Mouse (Mus musculus): ENCODE measurements around the gene Tmem144. TPM values are rescaled to one million over a fixed set of nuclear protein-coding genes. Genes with fewer than 3 reads are reported as not detected.
A peak's percentile ranks its signal among the peaks of the same experiment; 100 is the strongest.

Gene Tmem144
- polyA plus RNA-seq, 1 experiment from 2014 or later, result 5.0 TPM

GRCm38 (mm10) chr3:79846633-79847032 is 5.9 kb downstream of the Tmem144 start:
- WGBS, result 75% methylated on average over 5 of the region's 5 CpGs
- Histone ChIP-seq H3K9me3 (ENCODE audit: low read depth, low read length) (no peaks in the 10 kb centered on the region), H3K4me3 (ENCODE audit: low read depth, low read length) (no peak overlapping the region), H3K4me2 (no peak overlapping the region), H3K36me3 (ENCODE audit: insufficient read depth) (no peaks in the 10 kb centered on the region), H3K9ac (no peak overlapping the region), H3K4me1 (ENCODE audit: insufficient read depth) (no peaks in the 10 kb centered on the region; the same call in 1 of the 2 replicates), H3K27ac (ENCODE audit: low read depth) (no peak overlapping the region), H3K27me3 (ENCODE audit: insufficient read depth, low read length) (no peaks in the 10 kb centered on the region)
- ATAC-seq (ENCODE audit: insufficient read depth) (no peak), DNase-seq (no peak)
- TF ChIP-seq CTCF (IDR thresholded peaks at IDR 0.05; ENCODE audit: low read depth), result no peak

GRCm38 (mm10) chr3:79843999-79844398 is 8.6 kb downstream of the Tmem144 start:
- no peak for ATAC-seq (ENCODE audit: insufficient read depth)
- Histone ChIP-seq H3K4me3 (ENCODE audit: low read depth, low read length) (no peak overlapping the region), H3K4me1 (ENCODE audit: insufficient read depth) (peaks cover 2% of the 10 kb centered on the region; the same call in 1 of the 2 replicates), H3K9ac (no peak overlapping the region), H3K9me3 (ENCODE audit: low read depth, low read length) (no peaks in the 10 kb centered on the region), H3K27ac (ENCODE audit: low read depth) (no peak overlapping the region), H3K4me2 (no peak overlapping the region), H3K27me3 (ENCODE audit: insufficient read depth, low read length) (no peaks in the 10 kb centered on the region), H3K36me3 (ENCODE audit: insufficient read depth) (no peaks in the 10 kb centered on the region)
- DNase-seq, result no peak
- 88% methylated on average over 9 of the region's 9 CpGs for WGBS
- no peak for TF ChIP-seq CTCF (IDR thresholded peaks at IDR 0.05; ENCODE audit: low read depth)

GRCm38 (mm10) chr3:79842616-79843016 is 10.0 kb downstream of the Tmem144 start:
- under 1% methylated on average over 19 of the region's 19 CpGs for WGBS
- Histone ChIP-seq H3K27ac (ENCODE audit: low read depth) (peak overlapping the region; percentile 86), H3K4me3 (ENCODE audit: low read depth, low read length) (peak overlapping the region; percentile 53), H3K9ac (peak overlapping the region; percentile 59), H3K4me1 (ENCODE audit: insufficient read depth) (peaks cover 2% of the 10 kb centered on the region; the same call in 1 of the 2 replicates), H3K36me3 (ENCODE audit: insufficient read depth) (no peaks in the 10 kb centered on the region), H3K4me2 (peak overlapping the region; percentile 67), H3K9me3 (ENCODE audit: low read depth, low read length) (no peaks in the 10 kb centered on the region), H3K27me3 (ENCODE audit: insufficient read depth, low read length) (no peaks in the 10 kb centered on the region)
- no peak for TF ChIP-seq CTCF (IDR thresholded peaks at IDR 0.05; ENCODE audit: low read depth)
- DNase-seq (peak; percentile 88), ATAC-seq (ENCODE audit: insufficient read depth) (peak; percentile 90)

DNA sequence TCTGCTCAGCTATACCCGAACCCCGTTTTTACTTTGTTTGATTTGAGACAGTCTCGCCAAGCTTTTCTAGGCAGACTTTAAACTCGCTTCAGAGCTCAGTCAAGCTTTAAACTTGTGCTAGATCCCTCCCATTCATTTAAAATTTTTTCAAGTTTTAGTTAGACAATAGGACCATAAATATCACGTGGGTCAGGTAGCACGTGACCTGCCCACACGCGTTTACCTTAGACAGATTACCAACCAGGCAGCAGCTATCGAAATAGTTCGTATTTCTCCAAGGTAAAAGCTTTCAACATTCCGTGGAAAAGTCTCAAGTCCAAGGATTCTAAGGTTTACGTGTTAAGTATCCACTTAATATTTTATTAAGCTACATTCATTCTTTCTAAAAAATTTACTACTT is 10.4 kb downstream of the Tmem144 start:
- H3K4me1 ChIP-seq (ENCODE audit: insufficient read depth), result peaks cover 2% of the 10 kb centered on the region; the same call in 1 of the 2 replicates
- peak; percentile 93 for DNase-seq
- TF ChIP-seq CTCF (IDR thresholded peaks at IDR 0.05; ENCODE audit: low read depth), result no peak
- peak overlapping the region; percentile 59 for H3K9ac ChIP-seq
- H3K4me3 ChIP-seq (ENCODE audit: low read depth, low read length), result peak overlapping the region; percentile 53
- H3K36me3 ChIP-seq (ENCODE audit: insufficient read depth), result no peaks in the 10 kb centered on the region
- H3K27ac ChIP-seq (ENCODE audit: low read depth), result peak overlapping the region; percentile 86
- ATAC-seq (ENCODE audit: insufficient read depth), result peak; percentile 64
- no peaks in the 10 kb centered on the region for H3K9me3 ChIP-seq (ENCODE audit: low read depth, low read length)
- H3K27me3 ChIP-seq (ENCODE audit: insufficient read depth, low read length), result no peaks in the 10 kb centered on the region
- WGBS, result 7% methylated on average over 12 of the region's 12 CpGs
- H3K4me2 ChIP-seq, result peak overlapping the region; percentile 67

GRCm38 (mm10) chr3:79841475-79841874 is 11.1 kb downstream of the Tmem144 start:
- WGBS, result 76% methylated on average over 6 of the region's 6 CpGs

GRCm38 (mm10) chr3:79838751-79839150 is 13.8 kb downstream of the Tmem144 start:
- H3K9me3 ChIP-seq (ENCODE audit: low read depth, low read length), result no peaks in the 10 kb centered on the region
- no peak for DNase-seq
- no peaks in the 10 kb centered on the region for H3K27me3 ChIP-seq (ENCODE audit: insufficient read depth, low read length)
- H3K4me1 ChIP-seq (ENCODE audit: insufficient read depth), result peaks cover 2% of the 10 kb centered on the region; the same call in 1 of the 2 replicates
- WGBS, result 50% methylated on average over 6 of the region's 6 CpGs
- no peak overlapping the region for H3K9ac ChIP-seq
- ATAC-seq (ENCODE audit: insufficient read depth), result no peak
- H3K36me3 ChIP-seq (ENCODE audit: insufficient read depth), result no peaks in the 10 kb centered on the region
- H3K27ac ChIP-seq (ENCODE audit: low read depth), result no peak overlapping the region
- TF ChIP-seq CTCF (IDR thresholded peaks at IDR 0.05; ENCODE audit: low read depth), result peak; percentile 54
- H3K4me3 ChIP-seq (ENCODE audit: low read depth, low read length), result no peak overlapping the region
- no peak overlapping the region for H3K4me2 ChIP-seq

More at GRCm38 (mm10) chr3:79841475-79841874, 11.1 kb downstream of the Tmem144 start:
- TF ChIP-seq CTCF (IDR thresholded peaks at IDR 0.05; ENCODE audit: low read depth), result no peak
- peak overlapping the region; percentile 59; the same call in 1 of the 2 replicates for H3K9ac ChIP-seq
- H3K36me3 ChIP-seq (ENCODE audit: insufficient read depth), result no peaks in the 10 kb centered on the region
- peak overlapping the region; percentile 53 for H3K4me3 ChIP-seq (ENCODE audit: low read depth, low read length)
- H3K4me1 ChIP-seq (ENCODE audit: insufficient read depth), result peaks cover 2% of the 10 kb centered on the region; the same call in 1 of the 2 replicates
- ATAC-seq (ENCODE audit: insufficient read depth) (no peak), DNase-seq (no peak)
- no peaks in the 10 kb centered on the region for H3K9me3 ChIP-seq (ENCODE audit: low read depth, low read length)
- 0 out of 2 replicates have a peak overlapping the region, but pooled peaks have one; percentile 86 for H3K27ac ChIP-seq (ENCODE audit: low read depth)
- peak overlapping the region; percentile 67 for H3K4me2 ChIP-seq
- H3K27me3 ChIP-seq (ENCODE audit: insufficient read depth, low read length), result no peaks in the 10 kb centered on the region

DNA sequence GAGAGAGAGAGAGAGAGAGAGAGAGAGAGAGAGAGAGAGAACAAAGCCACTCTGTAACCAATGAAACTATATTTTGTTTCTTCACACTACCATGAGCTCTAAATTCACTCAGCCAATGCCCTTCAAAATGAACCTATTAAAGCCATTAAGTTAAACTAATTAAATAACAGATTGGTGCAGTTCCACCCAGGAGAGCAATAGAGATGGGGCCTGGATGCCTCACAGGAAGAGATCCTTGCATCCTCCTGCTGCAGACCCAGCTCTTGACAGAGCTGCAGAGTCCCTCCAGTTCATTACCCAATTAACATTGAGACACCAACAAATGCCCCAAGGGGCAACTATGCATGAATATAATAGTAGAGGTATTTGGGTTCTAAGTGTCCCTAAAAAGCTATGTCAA is 23.3 kb downstream of the Tmem144 start:
- H3K27me3 ChIP-seq (ENCODE audit: insufficient read depth, low read length), result no peaks in the 10 kb centered on the region

More for the DNA sequence above, 23.3 kb downstream of the Tmem144 start:
- no peak for ATAC-seq (ENCODE audit: insufficient read depth)
- H3K4me3 ChIP-seq (ENCODE audit: low read depth, low read length), result no peak overlapping the region
- no peak overlapping the region for H3K27ac ChIP-seq (ENCODE audit: low read depth)
- no peak for DNase-seq
- H3K9ac ChIP-seq, result no peak overlapping the region
- H3K4me2 ChIP-seq, result no peak overlapping the region
- no peaks in the 10 kb centered on the region for H3K4me1 ChIP-seq (ENCODE audit: insufficient read depth)
- TF ChIP-seq CTCF (IDR thresholded peaks at IDR 0.05; ENCODE audit: low read depth), result no peak
- H3K36me3 ChIP-seq (ENCODE audit: insufficient read depth), result no peaks in the 10 kb centered on the region
- H3K9me3 ChIP-seq (ENCODE audit: low read depth, low read length), result no peaks in the 10 kb centered on the region
